Mouse (Mus musculus) lung, adult 2 months (tissue): ENCODE measurements around the gene Ceacam10.

ENCODE experiments used
- CTCF ChIP-seq: fragments of 200-500 bp; IDR thresholded peaks from 2 replicates; pipeline ENCODE4 v1.5.1; 2011; ENCODE audit warnings: mild to moderate bottlenecking, low read length, control low read depth; ENCODE audit not compliant: insufficient read depth
- POLR2A ChIP-seq: fragments of 200-500 bp; IDR thresholded peaks from 2 replicates; pipeline ENCODE4 v1.6.1; 2011; ENCODE audit warnings: low read depth, mild to moderate bottlenecking, control low read depth, low read length, borderline replicate concordance; ENCODE audit errors: extremely low read depth

- TF ChIP-seq POLR2A: no peak
- TF ChIP-seq CTCF: no peak
These were observed 3.0 kb upstream of the Ceacam10 start for GRCm38 (mm10) chr7:24773942-24774535.
